Mouse (Mus musculus) left cerebral cortex, adult 2 months (tissue): Measurements from ENCODE around the gene Rpl6. TPM values are rescaled to one million over a fixed set of nuclear protein-coding genes. Genes with fewer than 3 reads are reported as not detected.

Experiments
- DNase-seq, 2 experiments: peaks; one replicate each; pipeline ENCODE4 v3.0.0; 2021 to 2022; ENCODE audit warnings: low spot score in 2 of 2, mixed read lengths in 1 of 2; ENCODE audit errors: extremely low spot score in 1 of 2
- H3K27ac ChIP-seq: fragments of 200-600 bp; 2 replicates; pipeline ENCODE4 v1.8.1; 2022
- H3K4me3 ChIP-seq: fragments of 200-600 bp; 2 replicates; pipeline ENCODE4 v1.8.1; 2022
- CTCF ChIP-seq: fragments of 200-600 bp; IDR thresholded peaks from 2 replicates; pipeline ENCODE4 v1.8.1; 2022; ENCODE audit warnings: antibody characterized with exemption, mild to moderate bottlenecking, moderate library complexity
- intact Hi-C: fragments of 180-260 bp; cut with DNase I; formaldehyde crosslinking; loops from one replicate; pipeline ENCODE4 v1.15.1; 2025
- total RNA-seq, 2 experiments: library from RNA; stranded (reverse); gene quantifications; 2 replicates each; pipeline ENCODE4 v1.2.3; 2021

Gene Rpl6
- total RNA-seq, 2 experiments from 2014 or later = 412 to 420 TPM

GRCm38 (mm10) chr5:121249693-121250092 is 45.4 kb downstream of the Rpl6 start:
- no peak for TF ChIP-seq CTCF
- intact Hi-C loops = loop anchor here (1.0 kb wide), 1 partner anchor 17 kb away; no protein-coding TSS in a partner anchor
- no peak overlapping the region for H3K4me3 ChIP-seq

GRCm38 (mm10) chr5:121251813-121252212 is 47.5 kb downstream of the Rpl6 start:
- TF ChIP-seq CTCF = no peak
- no peak for DNase-seq

More at GRCm38 (mm10) chr5:121249693-121250092, 45.4 kb downstream of the Rpl6 start:
- no peak for DNase-seq
- no peak overlapping the region for H3K27ac ChIP-seq

GRCm38 (mm10) chr5:121253816-121254497 is 49.7 kb downstream of the Rpl6 start:
- TF ChIP-seq CTCF = no peak
- H3K4me3 ChIP-seq = no peak overlapping the region
- DNase-seq = no peak
- no peak overlapping the region for H3K27ac ChIP-seq
- intact Hi-C loops = no loop called here

More at GRCm38 (mm10) chr5:121251813-121252212, 47.5 kb downstream of the Rpl6 start:
- Histone ChIP-seq H3K4me3 (no peak overlapping the region), H3K27ac (no peak overlapping the region)
- intact Hi-C loops = no loop called here

- DNase-seq = no peak
- Histone ChIP-seq H3K4me3 (no peak overlapping the region), H3K27ac (no peak overlapping the region)
- no peak for TF ChIP-seq CTCF
- intact Hi-C loops = no loop called here
Observed at GRCm38 (mm10) chr5:121254977-121255376, 50.7 kb downstream of the Rpl6 start.

Other genes starting within 250 kb of the Rpl6 start
- 100 to 1,000 TPM; 329 to 347 TPM for gene Rph3a, start 194.4 kb upstream of the Rpl6 start, total RNA-seq
- 10 to 100 TPM; 95.4 to 96.8 TPM for gene Ptpn11, start 13.1 kb upstream of the Rpl6 start, total RNA-seq
- 100 to 1,000 TPM; 186 to 205 TPM for gene Hectd4, start 15.7 kb downstream of the Rpl6 start, total RNA-seq
- gene Trafd1, start 181.2 kb downstream of the Rpl6 start, total RNA-seq = 10 to 100 TPM; 78.9 to 81.2 TPM
- gene Naa25, start 193.5 kb downstream of the Rpl6 start, total RNA-seq = 10 to 100 TPM; 42.9 to 43.3 TPM
- 1 to 10 TPM; 7.5 to 8.7 TPM for gene Tmem116, start 247.4 kb downstream of the Rpl6 start, total RNA-seq
- 100 to 1,000 TPM; 129 to 136 TPM for gene Erp29, start 248.0 kb downstream of the Rpl6 start, total RNA-seq